ENCODE assay signal across 22 mouse cellular contexts in genomic region chr8:22009403-22009802, GRCm38 (mm10). TPM values are rescaled to one million over a fixed set of nuclear protein-coding genes. Genes with fewer than 3 reads are reported as not detected.
"Had no signal": no experiment of that assay in that cellular context is flagged by ENCODE, and none has a peak within 500 bp of the region (broad histone marks: within the 10 kb centered on the region; RNA-seq: fewer than 3 reads in every experiment).

No protein-coding gene starts in this region.

- H3K36me3 ChIP-seq: kidney, embryonic 15.5 days; limb, embryonic 10.5 days; neural tube, embryonic 12.5 days had no signal

- H3K9me3 ChIP-seq: kidney, embryonic 15.5 days; limb, embryonic 10.5 days; liver, embryonic 15.5 days; neural tube, embryonic 12.5 days had no signal

- H3K9ac ChIP-seq: kidney, embryonic 15.5 days; liver, embryonic 15.5 days; neural tube, embryonic 12.5 days had no signal

- H3K27ac ChIP-seq: kidney, embryonic 15.5 days; left cerebral cortex, adult 2 months; limb, embryonic 10.5 days; liver, embryonic 15.5 days; neural tube, embryonic 12.5 days had no signal

- H3K4me3 ChIP-seq: kidney, embryonic 15.5 days; left cerebral cortex, adult 2 months; limb, embryonic 10.5 days; liver, embryonic 15.5 days; neural tube, embryonic 12.5 days had no signal

- H3K4me1 ChIP-seq: kidney, embryonic 15.5 days; limb, embryonic 10.5 days; liver, embryonic 15.5 days; neural tube, embryonic 12.5 days had no signal

- H3K27me3 ChIP-seq: kidney, embryonic 15.5 days; liver, embryonic 15.5 days; neural tube, embryonic 12.5 days had no signal

- ATAC-seq: lung, postnatal 0 days had no signal

- DNase-seq: kidney, postnatal 14 days; lung, adult 2 months; lung, postnatal 36 days; midbrain, embryonic 14.5 days; right cerebral cortex, postnatal 25 days had no signal

- H3K4me2 ChIP-seq: kidney, embryonic 15.5 days; liver, embryonic 11.5 days; liver, embryonic 15.5 days; neural tube, embryonic 12.5 days had no signal

RNA-seq across cellular contexts. Expression of gene Ccdc70, which starts 39.8 kb away (rescaled TPM):
- total RNA-seq: layer of hippocampus, adult 8-10 months; layer of hippocampus, postnatal 25 days; left cerebral cortex, adult 2 months; left cerebral cortex, postnatal 14 days; megakaryocyte progenitor cell, adult 5-6 weeks; monocyte, adult 5-6 weeks; neutrophil, adult 5-6 weeks had no signal
- polyA plus RNA-seq: kidney, embryonic 15.5 days; large intestine, adult 2 months; limb, embryonic 10.5 days; limb, embryonic 14.5 days; liver, embryonic 11.5 days; liver, embryonic 15.5 days; lung, adult 2 months; lung, postnatal 0 days; midbrain, embryonic 14.5 days; neural tube, embryonic 12.5 days; small intestine, adult 2 months; stomach, embryonic 16.5 days had no signal

RNA-seq across cellular contexts. Expression of gene Atp7b, which starts 50.7 kb away (rescaled TPM):
- total RNA-seq: monocyte, adult 5-6 weeks; neutrophil, adult 5-6 weeks had no signal

RNA-seq across cellular contexts. Expression of gene Fam90a1a, which starts 50.9 kb away (rescaled TPM):
- total RNA-seq: layer of hippocampus, adult 8-10 months; layer of hippocampus, postnatal 25 days; left cerebral cortex, adult 2 months; left cerebral cortex, postnatal 14 days; megakaryocyte progenitor cell, adult 5-6 weeks; monocyte, adult 5-6 weeks; neutrophil, adult 5-6 weeks had no signal
- polyA plus RNA-seq: kidney, embryonic 15.5 days; large intestine, adult 2 months; limb, embryonic 10.5 days; limb, embryonic 14.5 days; liver, embryonic 11.5 days; liver, embryonic 15.5 days; lung, adult 2 months; lung, postnatal 0 days; midbrain, embryonic 14.5 days; neural tube, embryonic 12.5 days; small intestine, adult 2 months; stomach, embryonic 16.5 days had no signal
